Mouse (Mus musculus): ENCODE data around the gene Pcnx. TPM values are rescaled to one million over a fixed set of nuclear protein-coding genes. Genes with fewer than 3 reads are reported as not detected.

Gene Pcnx
- polyA plus RNA-seq, 1 experiment from 2014 or later: 11.4 TPM

DNA sequence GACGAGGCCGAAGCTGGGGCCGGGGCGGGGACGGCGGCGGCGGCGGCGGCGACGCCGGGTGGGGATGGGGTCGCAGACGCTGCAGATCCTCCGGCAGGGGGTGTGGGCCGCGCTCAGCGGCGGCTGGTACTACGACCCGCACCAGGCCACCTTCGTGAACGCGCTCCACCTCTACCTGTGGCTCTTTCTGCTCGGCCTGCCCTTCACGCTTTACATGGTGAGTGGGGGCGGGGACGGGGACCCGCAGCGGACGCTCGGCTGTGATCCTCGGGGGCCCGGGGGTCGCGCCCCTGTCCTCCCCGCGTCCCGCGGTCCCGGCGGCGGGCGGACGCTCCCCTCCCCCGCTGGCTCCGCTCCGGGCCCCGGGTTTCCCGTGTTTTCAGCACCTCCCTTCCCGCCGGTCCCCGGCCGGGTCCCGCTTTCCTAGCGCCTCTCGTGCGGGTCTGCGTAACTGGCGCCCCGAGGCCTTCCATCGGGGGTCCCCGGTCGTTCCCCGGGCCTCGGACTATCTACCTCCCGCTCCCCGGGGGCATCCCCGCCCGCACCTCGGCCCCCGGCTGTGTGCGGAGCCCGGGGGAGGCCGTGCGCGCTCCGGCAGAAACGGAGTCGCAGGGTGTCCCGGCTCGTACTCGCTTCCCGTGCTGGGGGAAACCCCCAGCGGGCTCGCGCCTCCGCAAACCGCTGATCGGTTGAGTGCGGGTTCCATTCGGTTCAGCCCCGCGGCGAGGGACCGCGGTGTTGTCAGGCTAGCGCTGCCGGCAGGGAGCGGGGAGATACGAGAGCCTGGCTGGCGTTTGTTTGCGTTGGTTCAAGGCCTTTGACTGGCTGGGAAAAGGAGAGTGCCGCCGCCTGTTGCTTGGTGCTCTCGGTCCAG is 722 bp downstream of the Pcnx start:
- Histone ChIP-seq H3K4me2 (peak overlapping the region; percentile 57), H3K27me3 (ENCODE audit: control insufficient read depth, insufficient read depth, low read length) (no peaks in the 10 kb centered on the region), H3K4me3 (ENCODE audit: low read depth, low read length) (peak overlapping the region; percentile 98), H3K27ac (ENCODE audit: low read depth, low read length) (peak overlapping the region; percentile 91), H3K4me1 (ENCODE audit: control insufficient read depth, insufficient read depth, low read length) (peaks cover 19% of the 10 kb centered on the region), H3K9ac (ENCODE audit: low read length) (peak overlapping the region; percentile 95), H3K36me3 (ENCODE audit: control insufficient read depth, insufficient read depth, low read length) (no peaks in the 10 kb centered on the region), H3K9me3 (ENCODE audit: control insufficient read depth, low read length) (no peaks in the 10 kb centered on the region)
- under 1% methylated on average over 103 of the region's 107 CpGs for WGBS
- ATAC-seq (ENCODE audit: low FRiP score) (peak; percentile 85), DNase-seq (ENCODE audit: low spot score, missing footprints) (peak; percentile 97)

- H3K27me3 ChIP-seq (ENCODE audit: control insufficient read depth, insufficient read depth, low read length): no peaks in the 10 kb centered on the region
- H3K4me1 ChIP-seq (ENCODE audit: control insufficient read depth, insufficient read depth, low read length): peaks cover 19% of the 10 kb centered on the region
- peak overlapping the region; percentile 98 for H3K4me3 ChIP-seq (ENCODE audit: low read depth, low read length)
- peak overlapping the region; percentile 57 for H3K4me2 ChIP-seq
- ATAC-seq (ENCODE audit: low FRiP score) (no peak), DNase-seq (ENCODE audit: low spot score, missing footprints) (peak; percentile 90)
- H3K36me3 ChIP-seq (ENCODE audit: control insufficient read depth, insufficient read depth, low read length): no peaks in the 10 kb centered on the region
- 29% methylated on average over 18 of the region's 18 CpGs for WGBS
- H3K9ac ChIP-seq (ENCODE audit: low read length): peak overlapping the region; percentile 95
- no peaks in the 10 kb centered on the region for H3K9me3 ChIP-seq (ENCODE audit: control insufficient read depth, low read length)
- no peak overlapping the region for H3K27ac ChIP-seq (ENCODE audit: low read depth, low read length)
These were observed 1.6 kb downstream of the Pcnx start for GRCm38 (mm10) chr12:81861199-81862085.

- WGBS: 38% methylated on average over 8 of the region's 8 CpGs
- no peak for ATAC-seq (ENCODE audit: low FRiP score)
- Histone ChIP-seq H3K4me2 (peak overlapping the region; percentile 57), H3K4me3 (ENCODE audit: low read depth, low read length) (peak overlapping the region; percentile 98), H3K9me3 (ENCODE audit: control insufficient read depth, low read length) (no peaks in the 10 kb centered on the region), H3K36me3 (ENCODE audit: control insufficient read depth, insufficient read depth, low read length) (no peaks in the 10 kb centered on the region), H3K27ac (ENCODE audit: low read depth, low read length) (no peak overlapping the region), H3K9ac (ENCODE audit: low read length) (peak overlapping the region; percentile 42), H3K27me3 (ENCODE audit: control insufficient read depth, insufficient read depth, low read length) (no peaks in the 10 kb centered on the region), H3K4me1 (ENCODE audit: control insufficient read depth, insufficient read depth, low read length) (peaks cover 19% of the 10 kb centered on the region)
- DNase-seq (ENCODE audit: low spot score, missing footprints): peak; percentile 82
These were observed 2.6 kb downstream of the Pcnx start for GRCm38 (mm10) chr12:81862351-81862802.

- no peak for ATAC-seq (ENCODE audit: low FRiP score)
- peaks cover 14% of the 10 kb centered on the region for H3K4me1 ChIP-seq (ENCODE audit: control insufficient read depth, insufficient read depth, low read length)
- 95% methylated on average over 4 of the region's 4 CpGs for WGBS
- H3K4me2 ChIP-seq: no peak overlapping the region
- H3K9me3 ChIP-seq (ENCODE audit: control insufficient read depth, low read length): no peaks in the 10 kb centered on the region
- no peak overlapping the region for H3K27ac ChIP-seq (ENCODE audit: low read depth, low read length)
- peak; percentile 57 for DNase-seq (ENCODE audit: low spot score, missing footprints)
- H3K36me3 ChIP-seq (ENCODE audit: control insufficient read depth, insufficient read depth, low read length): no peaks in the 10 kb centered on the region
- no peak overlapping the region for H3K4me3 ChIP-seq (ENCODE audit: low read depth, low read length)
- H3K9ac ChIP-seq (ENCODE audit: low read length): no peak overlapping the region
- H3K27me3 ChIP-seq (ENCODE audit: control insufficient read depth, insufficient read depth, low read length): no peaks in the 10 kb centered on the region
These were observed 4.1 kb downstream of the Pcnx start for GRCm38 (mm10) chr12:81863949-81864348.

- no peaks in the 10 kb centered on the region for H3K36me3 ChIP-seq (ENCODE audit: control insufficient read depth, insufficient read depth, low read length)
- no peak overlapping the region for H3K27ac ChIP-seq (ENCODE audit: low read depth, low read length)
- ATAC-seq (ENCODE audit: low FRiP score): no peak
- no peak overlapping the region for H3K9ac ChIP-seq (ENCODE audit: low read length)
- no peak overlapping the region for H3K4me2 ChIP-seq
- H3K27me3 ChIP-seq (ENCODE audit: control insufficient read depth, insufficient read depth, low read length): no peaks in the 10 kb centered on the region
- H3K4me1 ChIP-seq (ENCODE audit: control insufficient read depth, insufficient read depth, low read length): peaks cover 14% of the 10 kb centered on the region
- no peak overlapping the region for H3K4me3 ChIP-seq (ENCODE audit: low read depth, low read length)
- no peaks in the 10 kb centered on the region for H3K9me3 ChIP-seq (ENCODE audit: control insufficient read depth, low read length)
- WGBS: 89% methylated on average over 6 of the region's 6 CpGs
- DNase-seq (ENCODE audit: low spot score, missing footprints): peak; percentile 68
These were observed 5.4 kb downstream of the Pcnx start for GRCm38 (mm10) chr12:81865183-81865582.

- Histone ChIP-seq H3K4me1 (ENCODE audit: control insufficient read depth, insufficient read depth, low read length) (peaks cover 4% of the 10 kb centered on the region), H3K9ac (ENCODE audit: low read length) (no peak overlapping the region), H3K27ac (ENCODE audit: low read depth, low read length) (no peak overlapping the region), H3K4me3 (ENCODE audit: low read depth, low read length) (no peak overlapping the region), H3K36me3 (ENCODE audit: control insufficient read depth, insufficient read depth, low read length) (no peaks in the 10 kb centered on the region), H3K9me3 (ENCODE audit: control insufficient read depth, low read length) (no peaks in the 10 kb centered on the region), H3K27me3 (ENCODE audit: control insufficient read depth, insufficient read depth, low read length) (no peaks in the 10 kb centered on the region), H3K4me2 (no peak overlapping the region)
- no peak for ATAC-seq (ENCODE audit: low FRiP score)
- DNase-seq (ENCODE audit: low spot score, missing footprints): no peak
- 90% methylated on average over 4 of the region's 4 CpGs for WGBS
These were observed 7.5 kb downstream of the Pcnx start for GRCm38 (mm10) chr12:81867316-81867715.

DNA sequence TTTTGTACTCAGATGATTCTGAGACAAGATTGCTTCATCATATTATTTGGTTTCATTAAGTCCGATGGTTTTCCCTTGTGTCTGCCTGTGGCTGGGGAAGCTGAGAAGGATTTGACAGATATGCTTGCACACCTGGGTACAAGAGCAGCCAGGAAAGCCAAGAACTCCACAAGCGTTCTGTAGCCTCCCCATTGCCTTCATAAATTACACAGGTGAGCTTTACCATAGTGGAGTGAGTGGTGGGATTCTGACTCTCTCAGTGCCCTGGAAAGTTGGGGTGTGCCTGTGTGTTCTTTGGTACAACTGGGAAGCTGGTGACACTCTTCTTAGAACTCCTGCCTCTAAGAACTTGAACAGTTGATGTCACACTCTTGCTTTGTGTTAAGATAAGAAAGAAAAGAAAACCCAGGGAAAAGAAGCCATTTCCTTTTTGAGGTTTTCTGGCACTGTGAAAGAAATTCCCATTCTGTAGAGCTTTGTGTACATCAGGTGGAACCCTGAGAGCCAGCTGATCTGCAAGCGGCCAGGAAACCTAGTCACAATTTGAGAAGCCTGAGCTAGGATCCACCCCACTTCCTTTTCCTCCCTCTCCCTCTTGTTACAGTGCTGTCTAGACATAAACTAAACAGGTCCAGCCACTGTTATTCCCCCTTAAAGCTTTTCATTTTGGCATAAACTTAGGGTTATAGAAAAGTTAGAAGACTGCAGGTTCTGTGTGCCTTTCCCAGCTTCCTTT is 9.6 kb downstream of the Pcnx start:
- Histone ChIP-seq H3K36me3 (ENCODE audit: control insufficient read depth, insufficient read depth, low read length) (no peaks in the 10 kb centered on the region), H3K4me3 (ENCODE audit: low read depth, low read length) (no peak overlapping the region), H3K27me3 (ENCODE audit: control insufficient read depth, insufficient read depth, low read length) (no peaks in the 10 kb centered on the region), H3K4me2 (no peak overlapping the region), H3K9ac (ENCODE audit: low read length) (no peak overlapping the region), H3K4me1 (ENCODE audit: control insufficient read depth, insufficient read depth, low read length) (peaks cover 3% of the 10 kb centered on the region; the same call in 1 of the 2 replicates), H3K27ac (ENCODE audit: low read depth, low read length) (no peak overlapping the region), H3K9me3 (ENCODE audit: control insufficient read depth, low read length) (no peaks in the 10 kb centered on the region)
- ATAC-seq (ENCODE audit: low FRiP score) (no peak), DNase-seq (ENCODE audit: low spot score, missing footprints) (peak; percentile 75)
- 83% methylated on average over 3 of the region's 3 CpGs for WGBS

DNA sequence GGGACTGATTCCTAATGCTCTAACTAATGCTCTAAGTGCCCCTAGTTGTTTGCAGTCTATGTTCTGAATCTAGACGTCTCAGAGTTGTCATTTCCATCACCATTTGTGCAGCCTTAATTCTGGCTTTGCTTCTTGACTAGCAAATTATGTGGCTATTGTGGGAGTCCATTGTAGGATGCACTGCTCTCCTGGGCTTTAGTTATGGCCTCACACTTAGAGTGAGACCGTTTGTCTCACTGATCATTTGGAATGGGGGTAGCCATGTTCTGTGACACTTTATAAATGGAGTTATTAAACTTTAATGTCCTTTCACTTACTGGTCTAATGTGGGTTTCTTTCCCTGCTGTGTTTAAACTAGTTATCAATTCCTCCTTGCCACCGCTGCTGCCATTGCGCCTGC is 13.5 kb downstream of the Pcnx start:
- H3K27ac ChIP-seq (ENCODE audit: low read depth, low read length): no peak overlapping the region
- WGBS: 68% methylated on average over 4 of the region's 4 CpGs
- no peaks in the 10 kb centered on the region for H3K36me3 ChIP-seq (ENCODE audit: control insufficient read depth, insufficient read depth, low read length)
- peaks cover 3% of the 10 kb centered on the region; the same call in 1 of the 2 replicates for H3K4me1 ChIP-seq (ENCODE audit: control insufficient read depth, insufficient read depth, low read length)
- no peaks in the 10 kb centered on the region for H3K9me3 ChIP-seq (ENCODE audit: control insufficient read depth, low read length)
- H3K9ac ChIP-seq (ENCODE audit: low read length): no peak overlapping the region
- DNase-seq (ENCODE audit: low spot score, missing footprints): no peak
- no peaks in the 10 kb centered on the region for H3K27me3 ChIP-seq (ENCODE audit: control insufficient read depth, insufficient read depth, low read length)
- H3K4me3 ChIP-seq (ENCODE audit: low read depth, low read length): no peak overlapping the region
- H3K4me2 ChIP-seq: no peak overlapping the region
- ATAC-seq (ENCODE audit: low FRiP score): no peak

Data from midbrain, embryonic 11.5 days (tissue).